Mouse (Mus musculus) neural tube, embryonic 11.5 days (tissue): ENCODE results near the gene Flnc. TPM values are rescaled to one million over a fixed set of nuclear protein-coding genes. Genes with fewer than 3 reads are reported as not detected.
"Not testable (repeated sequence)": the region's sequence is repeated elsewhere in the genome, so short reads cannot be mapped to it uniquely, and the experiment has no call there.

Experiments
- ATAC-seq: fragments of 200-750 bp; cut with Nextera tagmentation; 2 replicates; pipeline ENCODE4 v1.8.0; 2017; ENCODE audit warnings: moderate number of reproducible peaks, mild to moderate bottlenecking, moderate TSS enrichment, moderate library complexity; ENCODE audit not compliant: insufficient read depth, low FRiP score, low TSS enrichment
- DNase-seq: peaks from one replicate; pipeline ENCODE4 v3.0.0-alpha.2; 2015; ENCODE audit warnings: low spot score
- H3K27ac ChIP-seq: fragments of 300-500 bp; sonication (generic); 2 replicates; pipeline ENCODE4 v1.5.1; 2014; ENCODE audit warnings: low read depth, mild to moderate bottlenecking, low read length
- H3K27me3 ChIP-seq: fragments of 300-500 bp; sonication (generic); 2 replicates; pipeline ENCODE4 v1.6.1; 2014; ENCODE audit warnings: mild to moderate bottlenecking, low read length, mixed read lengths; ENCODE audit not compliant: control insufficient read depth, insufficient read depth
- H3K36me3 ChIP-seq: fragments of 300-500 bp; sonication (generic); 2 replicates; pipeline ENCODE4 v1.6.1; 2014; ENCODE audit warnings: mild to moderate bottlenecking, low read length, moderate library complexity, mixed read lengths; ENCODE audit not compliant: control insufficient read depth, insufficient read depth
- H3K4me1 ChIP-seq: fragments of 300-500 bp; sonication (generic); 2 replicates; pipeline ENCODE4 v1.6.1; 2014; ENCODE audit warnings: low read length, mixed read lengths; ENCODE audit not compliant: control insufficient read depth, insufficient read depth
- H3K4me2 ChIP-seq: fragments of 300-500 bp; sonication (generic); 2 replicates; pipeline ENCODE4 v1.6.1; 2014; ENCODE audit warnings: low read depth, mild to moderate bottlenecking, moderate library complexity
- H3K4me3 ChIP-seq: fragments of 300-500 bp; sonication (generic); 2 replicates; pipeline ENCODE4 v1.5.1; 2014; ENCODE audit warnings: low read depth, low read length
- H3K9ac ChIP-seq: fragments of 300-500 bp; sonication (generic); 2 replicates; pipeline ENCODE4 v1.6.1; 2014; ENCODE audit warnings: mild to moderate bottlenecking, low read length
- H3K9me3 ChIP-seq: fragments of 300-500 bp; sonication (generic); 2 replicates; pipeline ENCODE4 v1.6.1; 2016; ENCODE audit warnings: low read length; ENCODE audit not compliant: control insufficient read depth
- WGBS: fragments of 180-500 bp; shearing (Covaris S2); extraction: QIAGEN DNeasy Blood & Tissue Kit; methylation state at CpG from one replicate; pipeline ENCODE4 v1.1.7; 2014; 5-methylcytosine and 5-hydroxymethylcytosine counted together
- polyA plus RNA-seq: library from polyadenylated mRNA; unstranded; fragments of >200 nt; fragmentation: Nextera tagmentation; extraction: Ambion mirVana; gene quantifications from 2 replicates; pipeline ENCODE4 v1.2.1, GENCODE M21; 2014

The Flnc gene
- 4.6 and 5.8 TPM in 2 replicates for polyA plus RNA-seq

DNA sequence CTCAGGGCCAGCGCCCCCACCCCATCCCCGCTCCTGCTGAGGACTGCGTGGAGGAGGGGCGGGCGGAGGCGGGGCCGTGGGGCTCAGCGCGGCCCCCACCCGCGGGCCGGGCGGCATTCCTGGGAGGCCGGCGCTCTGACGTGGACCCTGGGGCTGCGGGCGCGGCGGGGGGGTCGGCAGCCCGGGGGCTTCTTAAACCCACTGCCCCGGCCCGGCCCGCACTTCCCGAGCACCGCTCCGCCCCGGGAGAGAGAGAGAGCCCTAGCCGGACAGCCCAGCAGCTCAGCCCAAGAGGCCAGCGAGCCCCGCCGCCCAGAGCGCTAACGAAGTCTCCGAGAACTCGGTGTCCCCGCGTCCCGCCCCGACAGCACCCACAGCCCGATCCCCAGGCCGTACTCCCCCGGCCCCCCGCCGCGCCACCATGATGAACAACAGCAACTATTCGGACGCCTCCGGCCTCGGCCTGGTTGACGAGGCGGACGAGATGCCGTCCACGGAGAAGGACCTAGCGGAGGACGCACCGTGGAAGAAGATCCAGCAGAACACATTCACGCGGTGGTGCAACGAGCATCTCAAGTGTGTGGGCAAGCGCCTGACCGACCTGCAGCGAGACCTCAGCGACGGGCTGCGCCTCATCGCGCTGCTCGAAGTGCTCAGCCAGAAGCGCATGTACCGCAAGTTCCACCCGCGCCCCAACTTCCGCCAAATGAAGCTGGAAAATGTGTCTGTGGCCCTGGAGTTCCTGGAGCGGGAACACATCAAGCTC, at the start of gene Flnc:
TSS of gene Flnc (plus strand) at position 219 of the 766 bp plus-strand sequence.
- DNase-seq (peak; percentile 53), ATAC-seq (no peak)
- Histone ChIP-seq H3K9ac (peak within 1 kb of the TSS; percentile 48), H3K4me2 (peak within 1 kb of the TSS; percentile 62), H3K4me1 (peaks cover 30% of the 10 kb centered on the region), H3K4me3 (peak within 1 kb of the TSS; percentile 40), H3K27ac (no peak within 1 kb of the TSS), H3K36me3 (no peaks in the 10 kb centered on the region), H3K9me3 (no peaks in the 10 kb centered on the region), H3K27me3 (peaks cover 30% of the 10 kb centered on the region)
- WGBS = under 1% methylated on average over 72 of the region's 77 CpGs

- Histone ChIP-seq H3K9ac (0 out of 2 replicates have a peak within 1 kb of the TSS, but pooled peaks have one; percentile 29), H3K36me3 (no peaks in the 10 kb centered on the region), H3K4me3 (peak within 1 kb of the TSS; percentile 21; the same call in 1 of the 2 replicates), H3K4me1 (peaks cover 3% of the 10 kb centered on the region; the same call in 1 of the 2 replicates), H3K9me3 (no peaks in the 10 kb centered on the region), H3K27ac (no peak within 1 kb of the TSS), H3K4me2 (peak within 1 kb of the TSS; percentile 32), H3K27me3 (no peaks in the 10 kb centered on the region)
- DNase-seq (peak; percentile 29), ATAC-seq (no peak)
- WGBS = 5% methylated on average over 12 of the region's 12 CpGs
These were observed 45.0 kb upstream of the Flnc start, which contains the start of gene Opn1sw for GRCm38 (mm10) chr6:29388052-29388518. Opn1sw (minus strand) TSS chr6:29388468.

DNA sequence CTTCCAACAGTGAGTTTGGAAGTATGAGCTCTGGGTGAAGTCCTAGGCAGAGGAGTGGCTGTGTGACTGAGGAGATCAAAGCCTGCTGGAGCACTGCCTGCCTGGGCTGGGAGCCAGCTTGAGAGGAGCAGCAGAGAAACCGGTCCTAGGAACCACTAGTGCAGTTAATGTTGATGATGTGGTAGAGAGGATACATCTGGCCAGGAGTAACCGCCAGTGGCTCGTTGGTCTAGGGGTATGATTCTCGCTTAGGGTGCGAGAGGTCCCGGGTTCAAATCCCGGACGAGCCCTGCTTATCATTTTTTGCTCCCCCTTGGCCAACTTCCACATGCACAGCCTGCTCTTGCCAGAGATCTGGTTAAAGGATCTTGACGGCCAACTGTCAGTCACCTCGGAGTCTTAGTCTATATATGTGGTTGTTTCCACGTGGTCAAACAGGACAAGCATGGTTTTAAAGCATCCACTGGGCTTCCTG, 44.4 kb upstream of the Flnc start:
- no peak overlapping the region for H3K27ac ChIP-seq
- ATAC-seq (no peak), DNase-seq (peak; percentile 17)
- 10% methylated on average over 11 of the region's 11 CpGs for WGBS
- H3K4me3 ChIP-seq = peak overlapping the region; percentile 21; the same call in 1 of the 2 replicates
- no peaks in the 10 kb centered on the region for H3K27me3 ChIP-seq
- no peaks in the 10 kb centered on the region for H3K36me3 ChIP-seq
- no peak overlapping the region for H3K9ac ChIP-seq
- no peaks in the 10 kb centered on the region for H3K9me3 ChIP-seq
- H3K4me1 ChIP-seq = peaks cover 3% of the 10 kb centered on the region; the same call in 1 of the 2 replicates
- peak overlapping the region; percentile 32; the same call in 1 of the 2 replicates for H3K4me2 ChIP-seq

GRCm38 (mm10) chr6:29389425-29389824, 43.6 kb upstream of the Flnc start:
- Histone ChIP-seq H3K4me1 (peaks cover 3% of the 10 kb centered on the region; the same call in 1 of the 2 replicates), H3K27ac (no peak overlapping the region), H3K9me3 (no peaks in the 10 kb centered on the region), H3K36me3 (no peaks in the 10 kb centered on the region), H3K4me3 (no peak overlapping the region), H3K27me3 (peaks cover 4% of the 10 kb centered on the region; the same call in 1 of the 2 replicates), H3K4me2 (no peak overlapping the region), H3K9ac (no peak overlapping the region)
- WGBS = 54% methylated on average over 9 of the region's 9 CpGs
- ATAC-seq (no peak), DNase-seq (no peak)

GRCm38 (mm10) chr6:29390500-29390899, 42.6 kb upstream of the Flnc start:
- 83% methylated on average over 1 of the region's 1 CpGs for WGBS
- H3K9ac ChIP-seq, H3K4me2 ChIP-seq, H3K4me3 ChIP-seq, H3K27me3 ChIP-seq, H3K9me3 ChIP-seq, H3K27ac ChIP-seq, ATAC-seq, H3K4me1 ChIP-seq, DNase-seq, H3K36me3 ChIP-seq: not testable (repeated sequence)

GRCm38 (mm10) chr6:29391241-29391640, 41.8 kb upstream of the Flnc start:
- H3K27ac ChIP-seq, H3K4me3 ChIP-seq, H3K4me2 ChIP-seq, DNase-seq, H3K27me3 ChIP-seq, H3K36me3 ChIP-seq, ATAC-seq, H3K9me3 ChIP-seq, H3K4me1 ChIP-seq, H3K9ac ChIP-seq: not testable (repeated sequence)
- 76% methylated on average over 8 of the region's 8 CpGs for WGBS

DNA sequence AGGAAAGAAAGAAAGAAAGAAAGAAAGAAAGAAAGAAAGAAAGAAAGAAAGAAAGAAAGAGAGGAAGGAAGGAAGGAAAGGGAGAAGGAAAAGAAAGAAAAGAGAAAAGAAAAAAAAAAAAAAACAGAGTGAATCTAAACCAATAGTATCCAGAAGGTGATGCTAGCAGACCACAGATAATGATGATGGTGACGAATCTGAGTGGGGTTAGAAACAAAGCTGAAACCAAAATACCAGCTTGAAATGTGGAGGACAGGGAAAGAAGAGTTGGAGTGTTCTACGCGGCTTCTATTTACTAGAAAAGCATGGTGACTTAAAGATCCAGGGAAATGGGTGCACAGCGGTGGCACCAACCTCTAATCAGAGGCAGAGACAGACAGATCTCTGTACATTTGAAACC, 41.3 kb upstream of the Flnc start:
- no peak overlapping the region for H3K27ac ChIP-seq
- no peaks in the 10 kb centered on the region for H3K36me3 ChIP-seq
- H3K4me2 ChIP-seq = no peak overlapping the region
- peaks cover 6% of the 10 kb centered on the region; the same call in 1 of the 2 replicates for H3K27me3 ChIP-seq
- peaks cover 3% of the 10 kb centered on the region; the same call in 1 of the 2 replicates for H3K4me1 ChIP-seq
- no peaks in the 10 kb centered on the region for H3K9me3 ChIP-seq
- H3K4me3 ChIP-seq = no peak overlapping the region
- WGBS = 72% methylated on average over 4 of the region's 4 CpGs
- H3K9ac ChIP-seq = no peak overlapping the region
- ATAC-seq (no peak), DNase-seq (no peak)

DNA sequence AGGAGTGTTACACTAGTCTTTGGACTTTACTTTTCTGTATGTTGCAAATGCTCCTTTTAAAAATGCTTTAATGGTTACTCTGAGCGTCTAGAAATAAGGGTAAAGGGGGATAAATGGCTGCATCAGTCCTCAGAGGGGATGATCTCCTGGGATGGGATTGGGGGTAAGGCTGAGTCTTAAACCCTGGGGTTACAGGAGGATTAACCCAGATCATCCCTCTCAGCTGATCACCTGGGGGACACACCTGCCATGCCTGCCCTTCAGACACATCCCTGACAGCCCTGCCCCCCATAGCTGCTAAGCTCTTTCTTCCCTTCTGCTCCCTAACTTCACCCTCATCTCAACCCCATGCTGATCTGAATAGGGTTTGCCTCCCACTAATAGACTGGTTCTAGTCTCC, 38.8 kb upstream of the Flnc start:
- H3K36me3 ChIP-seq = no peaks in the 10 kb centered on the region
- H3K9ac ChIP-seq = no peak overlapping the region
- H3K4me1 ChIP-seq = peaks cover 4% of the 10 kb centered on the region; the same call in 1 of the 2 replicates
- no peak overlapping the region for H3K27ac ChIP-seq
- H3K4me3 ChIP-seq = no peak overlapping the region
- no peak overlapping the region for H3K4me2 ChIP-seq
- no peaks in the 10 kb centered on the region for H3K9me3 ChIP-seq
- ATAC-seq = no peak
- WGBS = 64% methylated on average over 1 of the region's 1 CpGs
- peaks cover 6% of the 10 kb centered on the region; the same call in 1 of the 2 replicates for H3K27me3 ChIP-seq
- no peak for DNase-seq
